Mouse (Mus musculus) megakaryocyte, adult 5-6 weeks (primary cell): ENCODE results near the gene Cavin4. TPM values are rescaled to one million over a fixed set of nuclear protein-coding genes. Genes with fewer than 3 reads are reported as not detected.

Experiments
- ATAC-seq: 2 replicates; pipeline ENCODE4 v1.8.0; 2016; ENCODE audit warnings: mild to moderate bottlenecking, inconsistent platforms; ENCODE audit not compliant: poor library complexity, severe bottlenecking
- total RNA-seq, 2 experiments: library from RNA; stranded (forward) in 1 of 2; stranded (reverse) in 1 of 2; fragments of 153-499, 151-499 nt in 1 of 2; fragments of 221-1000, 200-1000 nt in 1 of 2; gene quantifications; 2 replicates each; pipeline versions ENCODE4 v1.2.3 to v1.2.4; 2015 to 2017

The Cavin4 gene
- total RNA-seq (2015) (not detected in 2 replicates), total RNA-seq (2017) (not detected in 2 replicates)

GRCm38 (mm10) chr4:48663271-48663670 lies at the start of gene Cavin4:
TSS of gene Cavin4 (plus strand) at chr4:48663514.
- ATAC-seq: no peak

GRCm38 (mm10) chr4:48615483-48615882 lies 47.8 kb upstream of the Cavin4 start:
- ATAC-seq: no peak

- ATAC-seq: no peak
Observed at GRCm38 (mm10) chr4:48617201-48617600, 46.1 kb upstream of the Cavin4 start.

GRCm38 (mm10) chr4:48620121-48620520 lies 43.2 kb upstream of the Cavin4 start:
- no peak for ATAC-seq

GRCm38 (mm10) chr4:48622246-48622645 lies 41.1 kb upstream of the Cavin4 start:
- no peak for ATAC-seq

- ATAC-seq: no peak
Observed at GRCm38 (mm10) chr4:48622946-48623345, 40.4 kb upstream of the Cavin4 start.

- ATAC-seq: no peak
Observed at GRCm38 (mm10) chr4:48624961-48625360, 38.4 kb upstream of the Cavin4 start.

- no peak for ATAC-seq
Observed at GRCm38 (mm10) chr4:48625836-48626235, 37.5 kb upstream of the Cavin4 start.

GRCm38 (mm10) chr4:48629445-48629844 lies 33.9 kb upstream of the Cavin4 start:
- no peak for ATAC-seq

- ATAC-seq: no peak
Observed at GRCm38 (mm10) chr4:48633529-48633928, 29.8 kb upstream of the Cavin4 start.

GRCm38 (mm10) chr4:48634058-48634457 lies 29.3 kb upstream of the Cavin4 start:
- ATAC-seq: no peak

- ATAC-seq: no peak
Observed at GRCm38 (mm10) chr4:48636831-48637230, 26.5 kb upstream of the Cavin4 start.

GRCm38 (mm10) chr4:48638132-48638531 lies 25.2 kb upstream of the Cavin4 start:
- no peak for ATAC-seq

GRCm38 (mm10) chr4:48639503-48639902 lies 23.8 kb upstream of the Cavin4 start:
- no peak for ATAC-seq

- ATAC-seq: no peak
Observed at GRCm38 (mm10) chr4:48643801-48644200, 19.5 kb upstream of the Cavin4 start.

- ATAC-seq: no peak
Observed at GRCm38 (mm10) chr4:48646143-48646542, 17.2 kb upstream of the Cavin4 start.

- no peak for ATAC-seq
Observed at GRCm38 (mm10) chr4:48650617-48651360, 12.5 kb upstream of the Cavin4 start.

- no peak for ATAC-seq
Observed at GRCm38 (mm10) chr4:48654118-48654517, 9.2 kb upstream of the Cavin4 start.

- ATAC-seq: no peak
Observed at GRCm38 (mm10) chr4:48656530-48656929, 6.8 kb upstream of the Cavin4 start.

- ATAC-seq: no peak
Observed at GRCm38 (mm10) chr4:48660144-48660543, 3.2 kb upstream of the Cavin4 start.

- no peak for ATAC-seq
Observed at GRCm38 (mm10) chr4:48660619-48661575, 2.4 kb upstream of the Cavin4 start.

- ATAC-seq: no peak
Observed at GRCm38 (mm10) chr4:48664021-48664420, 707 bp downstream of the Cavin4 start.
